Mouse (Mus musculus) CD4-positive helper T cell, adult 2 months (primary cell): ENCODE results near the gene Cideb.

Source experiments
- DNase-seq: peaks from one replicate; pipeline ENCODE4 v3.0.0-alpha.2; 2012; ENCODE audit warnings: low read depth, missing footprints, low spot score

Cideb gene

DNA sequence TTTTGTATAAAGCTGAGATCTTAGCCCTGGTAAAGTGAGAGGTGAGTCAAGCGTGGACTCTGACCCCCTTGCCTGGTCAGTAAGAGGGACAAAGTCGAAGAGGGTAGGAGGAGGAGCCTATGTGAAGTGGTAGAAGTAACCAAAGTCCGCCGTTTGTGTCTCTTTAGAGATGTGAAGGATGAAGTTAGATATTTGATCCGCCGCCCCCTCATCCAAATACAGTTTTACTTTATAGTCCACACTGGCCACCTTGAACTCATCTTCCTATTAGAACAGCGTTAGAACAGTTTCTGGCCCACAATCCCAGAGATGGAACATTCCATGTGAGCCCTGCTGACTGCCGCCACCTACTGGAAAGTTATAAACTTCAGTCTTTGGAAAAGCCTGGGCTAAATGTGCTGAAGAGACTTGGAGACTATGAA, at the start of gene Cideb:
TSS of gene Cideb (minus strand) at position 96 of the 422 bp plus-strand sequence.
- peak; percentile 47 for DNase-seq

DNA sequence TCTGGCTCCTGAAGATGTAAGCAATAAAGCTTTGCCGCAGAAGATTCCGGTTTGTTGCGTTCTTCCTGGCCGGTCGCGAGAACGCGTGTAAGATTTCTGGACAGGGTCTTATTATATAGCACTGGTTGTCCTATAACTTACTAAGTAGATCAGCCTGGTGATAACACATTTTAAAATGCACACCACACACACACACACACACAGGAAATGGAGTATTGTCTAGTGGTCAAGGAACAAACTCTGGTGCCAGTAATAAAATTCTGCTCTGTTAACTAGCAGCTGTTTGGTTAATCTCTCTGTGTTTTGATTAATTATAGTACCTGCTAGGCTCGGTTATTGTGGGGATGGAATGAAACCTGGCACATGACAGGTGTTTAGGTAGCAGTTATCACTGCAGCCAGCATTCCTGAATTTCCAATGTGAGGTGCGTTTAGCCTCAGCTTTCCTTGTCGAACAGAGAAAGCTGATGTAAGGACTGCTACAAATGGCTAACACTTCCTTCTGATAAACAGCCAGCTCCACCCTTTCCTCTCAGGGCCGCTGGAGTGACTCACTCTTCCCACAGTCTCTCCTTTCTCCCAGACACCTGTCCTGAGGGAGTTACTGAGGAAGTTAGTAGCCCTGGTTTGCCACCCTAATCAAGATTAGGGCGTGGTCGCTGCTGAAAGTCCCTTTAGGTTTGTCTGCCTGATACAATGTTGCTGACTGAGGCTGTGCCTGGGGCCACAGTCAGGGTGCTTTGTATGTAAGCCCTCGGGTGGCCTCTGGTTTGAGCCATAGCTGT, 37.3 kb upstream of the Cideb start:
- no peak for DNase-seq

DNA sequence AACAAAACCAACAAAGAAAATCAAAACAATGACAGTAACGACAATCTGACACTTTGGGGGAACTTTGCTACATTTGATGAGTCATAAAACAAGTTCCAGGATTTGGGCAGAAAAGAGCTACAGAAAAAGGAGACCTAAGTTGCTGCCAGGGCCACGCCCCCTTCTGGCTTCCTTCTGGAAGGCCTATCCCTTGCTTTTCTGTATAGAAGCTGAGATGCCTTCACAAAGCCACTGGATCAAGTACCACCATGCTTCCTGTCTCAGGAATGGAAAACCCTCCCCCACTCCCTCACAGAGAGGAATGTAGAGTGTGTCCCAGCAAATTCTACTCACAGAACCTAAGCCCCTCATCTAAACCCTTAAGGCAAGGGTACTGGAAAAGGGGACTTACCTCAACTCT, 35.7 kb upstream of the Cideb start:
- no peak for DNase-seq

DNA sequence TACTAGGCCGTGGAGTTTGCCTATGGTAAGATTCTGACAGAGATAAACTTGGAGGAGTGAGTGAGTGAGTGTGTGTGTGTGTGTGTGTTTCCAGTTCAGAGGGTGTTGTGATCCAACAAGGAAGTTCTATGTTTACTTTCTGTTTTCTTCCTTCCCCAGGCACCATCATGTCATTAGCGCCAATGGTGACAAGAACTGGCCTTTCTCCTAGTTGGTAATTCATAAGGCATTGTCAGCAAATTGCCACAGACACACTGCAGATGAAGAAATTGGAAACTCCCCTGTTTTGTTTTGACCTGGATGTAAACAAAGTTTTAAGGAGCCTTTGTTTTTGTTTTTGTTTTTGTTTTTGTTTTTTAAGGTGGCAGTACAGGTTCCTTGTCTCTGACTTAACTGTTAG, 35.2 kb upstream of the Cideb start:
- DNase-seq = no peak

DNA sequence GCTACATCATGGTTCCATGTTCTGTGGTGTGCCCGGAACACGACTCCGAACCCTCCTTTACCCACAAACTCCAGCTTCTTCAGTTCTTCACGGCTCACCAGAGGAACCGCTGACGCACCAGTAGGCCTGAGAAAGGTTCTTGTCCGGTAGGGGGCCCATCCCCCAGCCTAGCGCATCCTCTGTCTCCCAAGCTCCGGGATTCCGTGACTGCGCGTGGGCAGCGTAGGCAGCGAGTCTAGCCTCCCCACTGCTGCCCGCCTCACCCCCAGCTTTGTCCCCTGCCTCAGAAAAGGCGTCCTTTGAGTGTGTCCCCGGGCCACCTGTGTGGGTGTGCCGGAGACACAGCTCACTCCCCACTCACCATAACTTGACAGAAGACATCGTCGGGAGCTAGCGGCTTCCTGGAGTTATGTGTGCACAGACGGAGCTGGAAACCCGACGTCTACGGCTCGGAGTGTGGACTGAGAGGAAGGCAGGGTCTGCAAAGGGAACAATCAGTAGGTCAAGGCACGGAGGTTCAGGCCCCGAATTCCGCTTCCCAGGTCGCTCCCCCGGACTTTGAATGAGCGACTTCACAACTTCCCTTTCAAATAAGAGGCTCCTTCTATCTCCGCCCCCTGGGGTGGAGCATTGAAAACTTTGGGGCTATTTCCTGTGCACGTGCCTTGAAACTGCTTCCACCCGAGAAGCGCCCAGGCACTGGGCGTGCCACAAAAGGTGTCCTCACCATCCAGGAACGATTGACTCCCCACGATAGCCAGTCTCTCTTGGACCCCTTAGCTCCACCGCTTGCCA, 30.2 kb upstream of the Cideb start, which contains the start of gene Ripk3:
TSS of gene Ripk3 (minus strand) at position 610 of the 795 bp plus-strand sequence.
- peak; percentile 82 for DNase-seq

DNA sequence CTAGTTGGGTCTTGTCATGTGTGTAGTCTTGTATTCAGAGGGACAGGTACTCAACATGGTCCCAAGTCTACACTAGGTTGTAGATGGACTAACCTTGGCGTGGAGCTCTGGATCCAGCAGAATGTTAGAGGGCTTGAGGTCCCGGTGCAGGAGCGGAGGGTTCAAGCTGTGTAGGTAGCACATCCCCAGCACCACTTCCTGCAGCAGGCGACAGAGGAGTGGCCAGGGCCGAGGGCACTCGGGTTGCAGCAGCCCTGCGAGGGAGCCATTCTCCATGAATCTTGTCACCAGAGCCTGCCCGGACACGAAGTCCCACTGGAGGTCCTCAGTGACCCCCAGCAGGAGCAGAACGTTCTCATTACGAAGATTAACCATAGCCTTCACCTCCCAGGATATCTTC, 29.5 kb upstream of the Cideb start:
- DNase-seq = no peak

DNA sequence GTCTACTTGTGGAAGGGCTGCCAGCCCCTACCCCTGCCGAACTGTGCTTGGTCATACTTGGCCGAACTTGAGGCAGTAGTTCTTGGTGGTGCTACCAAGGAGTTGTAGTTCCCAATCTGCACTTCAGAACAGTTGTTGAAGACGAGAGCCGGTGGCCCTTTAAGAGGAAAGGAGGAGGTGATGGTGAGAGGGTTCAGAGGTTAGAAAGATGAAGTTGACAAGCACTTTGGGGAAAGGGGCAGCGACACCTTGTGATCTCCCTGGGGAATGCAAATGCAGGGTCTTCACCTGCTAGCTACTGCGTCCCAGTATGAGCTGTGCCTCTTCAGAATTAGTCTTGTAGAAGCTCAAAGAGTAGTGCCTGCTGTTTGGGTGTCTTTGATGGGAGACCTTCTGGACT, 26.9 kb upstream of the Cideb start:
- DNase-seq = no peak

DNA sequence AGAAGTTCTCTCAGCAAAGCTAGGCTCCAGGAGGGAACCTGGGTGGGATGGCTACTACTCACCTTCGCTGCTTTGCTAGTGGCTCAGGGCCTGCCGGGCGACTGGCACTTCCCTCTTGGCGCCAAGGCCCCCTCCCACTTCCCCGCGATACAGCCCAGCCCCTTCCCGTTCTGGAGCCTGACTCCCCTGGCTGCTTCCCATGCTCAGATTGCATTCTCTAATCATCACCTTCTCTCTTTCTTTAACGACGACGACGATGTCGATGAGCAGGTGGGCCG, 25.6 kb upstream of the Cideb start, which contains the start of gene Adcy4:
TSS of gene Adcy4 (minus strand) at position 138 of the 278 bp plus-strand sequence.
- no peak for DNase-seq

DNA sequence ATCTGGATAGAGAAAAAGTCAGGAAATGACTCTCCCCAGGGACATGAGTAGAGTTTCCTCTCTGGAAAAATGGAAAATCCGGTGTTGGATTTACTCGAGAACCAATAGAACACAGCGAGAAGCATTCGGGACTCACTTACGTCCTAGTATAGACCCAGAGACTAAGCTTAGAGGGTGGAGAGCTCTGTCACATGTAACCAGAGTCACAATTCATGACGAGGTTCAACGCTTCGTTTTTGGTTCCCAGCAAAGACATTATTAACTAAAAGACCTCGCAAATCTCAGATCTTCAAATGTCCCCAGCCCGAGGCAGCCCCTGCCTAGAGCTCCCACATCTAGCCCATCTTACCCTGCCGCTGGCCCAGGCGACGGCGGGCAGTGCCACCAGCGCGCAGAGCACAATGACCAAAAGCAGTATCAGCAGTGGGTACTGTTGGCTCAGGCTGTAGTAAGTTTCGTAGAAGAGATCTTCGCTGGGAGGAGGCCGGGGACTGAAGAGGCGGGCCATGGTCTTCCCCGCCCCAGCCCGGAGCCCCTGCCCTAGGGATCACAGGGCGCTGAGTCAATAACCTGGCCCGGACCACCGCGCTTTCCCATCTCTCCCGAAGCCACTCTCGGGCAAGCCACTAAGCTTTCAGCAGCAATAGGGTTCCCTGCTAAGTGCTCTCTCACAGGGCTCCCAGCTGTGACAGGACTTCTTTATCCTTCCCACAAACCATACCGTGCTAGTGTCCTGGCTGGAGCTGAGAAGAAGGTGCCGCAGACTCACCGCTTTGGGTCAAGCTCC, 25.1 kb upstream of the Cideb start:
- no peak for DNase-seq

DNA sequence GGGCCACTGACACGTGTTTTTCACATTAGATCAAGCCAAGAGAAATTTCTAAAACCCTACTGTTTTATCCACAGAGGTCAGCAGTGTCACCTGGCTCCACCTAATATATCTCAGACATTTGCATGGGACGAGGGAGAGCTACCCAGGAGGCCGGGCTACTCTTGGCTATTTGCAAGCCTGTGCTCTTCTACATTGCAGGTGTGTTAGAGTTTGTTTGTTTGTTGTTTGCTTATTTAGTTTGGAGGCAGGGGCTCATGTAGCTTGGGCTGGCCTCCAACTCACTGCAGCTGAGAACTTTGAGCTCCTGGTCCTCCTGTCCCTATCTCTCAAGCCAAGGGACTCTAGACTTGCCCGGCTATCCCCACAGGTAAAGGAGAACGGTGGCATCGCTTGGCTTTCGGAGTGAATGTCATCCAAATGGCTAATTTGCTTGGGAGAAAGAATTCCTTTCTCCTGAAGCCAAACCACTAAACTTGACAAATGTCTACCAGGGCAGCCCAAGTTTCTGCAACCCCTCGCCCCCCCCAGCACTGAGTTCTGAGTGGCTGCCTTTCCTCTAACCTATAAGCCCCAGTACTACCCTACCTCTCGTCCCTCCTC, 24.2 kb upstream of the Cideb start:
- no peak for DNase-seq

DNA sequence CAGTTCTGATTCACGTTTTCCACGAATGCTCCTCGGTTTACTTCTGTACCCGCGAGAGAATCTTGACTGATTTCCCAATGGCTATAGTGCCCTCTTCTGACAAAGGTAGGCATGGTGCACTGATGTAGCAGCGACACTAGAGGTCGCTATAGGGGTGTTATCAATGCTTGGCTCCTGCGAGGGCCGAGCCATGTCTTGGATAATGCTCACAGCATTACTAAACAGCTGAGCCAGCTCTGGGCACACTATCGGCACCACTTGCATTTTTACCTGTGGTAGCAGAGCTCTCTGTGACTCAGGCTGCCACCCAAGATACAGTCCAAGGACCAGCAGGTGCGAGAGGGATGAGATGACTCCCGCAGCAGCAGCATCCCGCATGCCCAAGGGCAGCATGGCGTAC, 23.1 kb upstream of the Cideb start:
- DNase-seq = peak; percentile 73

DNA sequence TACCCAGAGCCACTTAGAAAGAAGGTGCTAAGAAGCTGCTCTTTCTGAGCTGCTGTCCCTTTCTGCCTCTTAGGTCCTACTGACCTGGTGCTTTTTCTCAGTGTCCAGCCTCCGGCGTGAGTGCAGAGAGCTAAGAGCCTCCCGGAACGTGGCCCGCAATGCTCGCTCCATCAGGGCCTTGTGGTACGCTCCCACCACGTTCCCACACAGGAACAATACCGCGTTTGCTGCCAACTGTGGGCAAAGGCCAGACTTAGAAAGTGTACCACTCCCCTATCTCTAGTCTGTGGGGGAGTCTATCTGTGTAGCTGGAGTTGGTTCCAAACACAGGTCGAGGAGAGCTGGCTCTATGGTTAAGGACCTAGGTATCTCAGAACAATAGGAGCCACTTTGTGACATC, 22.5 kb upstream of the Cideb start:
- DNase-seq = no peak

DNA sequence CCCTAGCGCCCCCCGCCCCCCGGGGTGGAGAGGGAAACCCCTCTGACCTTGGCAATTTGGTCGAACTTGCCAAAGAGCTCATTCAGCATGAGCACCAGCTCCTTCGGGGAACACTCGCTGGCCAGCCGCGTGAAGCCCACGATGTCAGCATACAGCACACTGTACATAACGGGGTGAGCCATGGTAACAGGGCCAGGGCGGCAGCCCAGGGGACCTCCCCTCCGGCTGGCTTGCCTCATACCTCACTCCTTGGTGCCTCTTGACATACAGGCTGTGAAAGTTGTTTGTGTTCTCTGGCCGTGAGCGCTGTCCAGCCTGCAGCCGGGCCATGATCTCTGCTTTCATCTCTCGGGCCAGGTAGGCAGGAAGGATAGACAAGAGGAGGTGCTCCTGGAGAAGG, 21.4 kb upstream of the Cideb start:
- DNase-seq = no peak

DNA sequence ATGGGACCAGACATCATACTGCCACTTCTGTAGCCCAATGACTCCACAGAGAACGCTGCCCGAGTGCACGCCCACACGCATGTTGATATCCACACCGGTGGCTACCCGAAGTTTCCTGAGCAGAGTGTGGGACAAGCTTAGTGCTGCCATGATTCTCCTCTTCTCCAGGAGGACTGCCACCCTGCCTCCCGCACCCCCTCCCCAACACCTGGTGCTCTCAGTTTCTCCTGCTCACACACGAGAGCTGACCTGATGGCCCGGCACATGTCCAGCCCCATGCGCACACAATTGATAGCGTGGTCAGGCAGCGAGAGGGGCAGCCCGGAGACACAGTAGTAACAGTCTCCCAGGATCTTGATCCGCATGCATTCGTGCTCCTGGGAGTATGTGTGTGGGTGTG, 20.4 kb upstream of the Cideb start:
- no peak for DNase-seq

DNA sequence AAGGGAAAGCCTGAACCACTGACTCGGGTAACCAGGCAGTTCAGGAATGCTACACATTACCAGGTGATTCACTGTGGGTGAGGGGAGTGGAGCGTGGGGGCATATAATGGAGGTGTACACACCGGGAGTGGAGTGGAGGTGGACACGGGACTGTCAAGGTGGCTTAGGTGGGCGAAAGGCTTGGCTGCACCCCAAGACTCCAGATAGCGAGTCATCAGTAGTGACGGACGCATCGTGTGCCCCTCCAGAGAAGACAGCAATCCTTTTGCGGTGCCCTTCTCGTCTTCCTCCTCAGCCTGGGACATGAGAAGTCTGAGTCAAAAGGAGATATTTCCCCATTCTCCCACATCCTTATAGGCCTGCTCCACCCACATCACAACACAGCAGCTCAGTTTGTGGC, 19.5 kb upstream of the Cideb start:
- no peak for DNase-seq

DNA sequence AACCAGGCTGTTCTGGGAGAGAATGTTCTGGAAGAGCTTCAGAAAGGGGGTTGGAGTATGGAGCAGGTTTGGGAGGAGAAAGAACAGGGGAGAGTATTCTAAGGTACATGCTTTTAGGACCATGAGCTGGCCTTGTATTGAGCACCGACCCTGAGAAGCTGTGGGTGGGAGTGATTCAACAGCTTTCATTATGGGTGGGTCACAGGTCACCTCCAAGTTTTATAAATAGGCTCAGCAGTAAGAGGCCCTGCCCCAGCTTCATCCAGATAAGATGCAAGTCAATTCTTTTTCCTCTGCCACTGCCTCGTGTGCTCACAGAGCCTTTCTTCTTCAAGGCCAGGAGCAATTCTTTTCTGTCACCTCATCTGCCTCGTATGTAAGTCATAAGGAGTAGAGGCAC, 18.9 kb upstream of the Cideb start:
- no peak for DNase-seq

DNA sequence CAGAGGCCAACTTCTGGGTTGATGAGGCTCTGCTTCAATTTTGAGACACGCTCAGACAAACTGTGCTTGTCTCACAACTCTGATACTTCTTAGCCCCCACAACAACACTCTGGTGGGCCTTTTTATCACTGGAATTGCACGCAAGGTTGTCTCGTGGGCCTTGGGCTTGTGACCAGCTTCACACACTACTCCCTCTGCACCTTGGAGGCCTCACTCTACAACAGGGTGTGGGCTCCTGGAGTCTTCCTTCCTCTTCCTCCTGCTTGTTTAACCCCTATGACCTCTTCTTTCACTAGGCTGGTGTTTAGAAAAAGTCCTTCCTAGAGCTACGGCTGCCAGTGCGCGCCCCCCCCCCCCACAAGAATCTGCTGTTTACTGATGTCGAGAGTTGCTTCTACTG, 18.5 kb upstream of the Cideb start:
- no peak for DNase-seq

DNA sequence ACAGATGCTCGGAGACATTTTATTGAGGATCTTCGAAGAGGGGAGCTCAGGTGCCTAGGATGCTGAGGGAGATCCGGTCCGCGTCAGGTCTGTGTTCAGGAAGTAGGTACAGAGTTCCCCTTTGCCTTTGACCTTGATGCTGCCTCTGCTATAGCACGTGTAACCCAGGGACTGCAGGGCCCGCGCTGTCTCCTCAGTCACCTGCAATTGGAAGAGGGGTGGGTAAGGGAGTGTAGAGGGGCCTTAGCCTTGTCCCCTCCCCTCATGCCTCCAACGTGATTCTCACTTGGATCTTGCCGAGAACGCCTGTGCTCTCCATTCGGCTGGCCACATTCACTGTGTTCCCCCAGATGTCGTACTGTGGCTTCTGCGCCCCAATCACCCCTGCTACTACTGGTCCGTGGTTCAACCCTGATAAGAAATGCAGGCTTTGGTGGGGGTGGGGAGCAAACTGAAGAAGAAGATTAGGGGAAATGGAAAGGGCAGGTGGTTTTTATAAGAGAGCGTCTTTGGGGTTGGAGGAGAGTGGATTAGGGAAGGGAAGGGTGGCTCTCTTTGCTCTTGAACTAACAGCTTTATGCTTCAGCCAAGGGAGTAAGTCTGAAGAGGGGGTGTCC, 10.9 kb upstream of the Cideb start:
- DNase-seq = no peak

DNA sequence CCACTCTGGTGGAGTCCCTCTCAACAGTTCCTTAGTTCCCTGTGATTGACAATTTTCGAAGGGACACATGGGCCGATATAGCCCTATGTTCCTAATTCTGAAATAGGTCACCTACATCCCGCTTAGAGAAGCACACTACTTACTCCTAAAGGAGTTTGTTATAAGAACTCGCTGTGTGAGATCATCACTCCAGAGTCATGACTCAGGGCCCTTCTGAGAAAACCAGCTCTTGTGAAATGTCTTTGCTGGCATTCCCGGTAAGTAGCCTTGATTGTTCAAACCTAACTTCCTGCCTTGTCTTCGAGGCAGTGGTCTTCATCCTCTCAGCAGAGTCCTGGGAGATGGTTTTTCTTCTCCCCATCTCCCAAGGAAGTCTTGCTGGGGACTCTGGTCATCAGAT, 10.3 kb upstream of the Cideb start:
- DNase-seq = no peak

DNA sequence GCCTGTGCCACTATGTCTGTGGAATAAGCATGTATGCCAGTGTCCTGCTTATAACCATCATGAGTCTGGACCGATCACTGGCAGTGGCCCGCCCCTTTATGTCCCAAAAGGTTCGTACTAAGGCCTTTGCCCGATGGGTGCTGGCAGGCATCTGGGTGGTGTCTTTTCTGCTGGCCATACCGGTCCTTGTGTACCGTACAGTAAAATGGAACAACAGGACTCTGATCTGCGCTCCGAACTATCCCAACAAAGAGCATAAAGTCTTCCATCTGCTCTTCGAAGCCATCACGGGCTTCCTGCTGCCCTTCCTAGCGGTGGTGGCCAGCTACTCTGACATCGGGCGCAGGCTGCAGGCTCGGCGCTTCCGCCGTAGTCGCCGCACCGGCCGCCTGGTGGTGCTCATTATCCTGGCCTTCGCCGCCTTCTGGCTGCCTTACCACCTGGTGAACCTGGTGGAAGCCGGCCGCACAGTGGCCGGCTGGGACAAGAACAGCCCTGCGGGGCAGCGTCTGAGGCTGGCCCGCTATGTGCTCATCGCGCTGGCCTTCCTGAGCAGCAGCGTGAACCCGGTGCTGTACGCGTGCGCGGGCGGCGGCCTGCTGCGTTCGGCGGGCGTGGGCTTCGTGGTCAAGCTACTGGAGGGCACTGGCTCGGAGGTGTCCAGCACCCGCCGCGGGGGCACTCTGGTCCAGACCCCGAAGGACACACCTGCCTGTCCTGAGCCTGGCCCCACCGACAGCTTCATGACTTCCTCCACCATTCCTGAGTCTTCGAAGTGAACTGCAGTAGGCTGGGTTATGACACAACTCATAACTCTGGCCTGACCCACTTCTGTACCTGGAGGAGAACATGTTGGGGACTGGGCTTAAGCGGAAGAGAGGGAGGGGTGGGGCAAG, 9.5 kb upstream of the Cideb start:
- DNase-seq = peak; percentile 43
